12 mouse cellular contexts compared by ENCODE assay signal in genomic region chr1:74024452-74025190, GRCm38 (mm10).
DNase-seq lines count a peak whose midpoint lies in the region; ATAC-seq and TF ChIP-seq lines count a peak whose summit lies in the region.
"Had no signal": no experiment of that assay in that cellular context is flagged by ENCODE, and none has a peak within 500 bp of the region (broad histone marks: within the 10 kb centered on the region; RNA-seq: fewer than 3 reads in every experiment).

No protein-coding gene starts in this region.

- no peak for DNase-seq in heart, postnatal 36 days
- DNase-seq in embryo, embryonic 10.5 days (ENCODE audit: low spot score) = peak; percentile 27
- DNase-seq in intestine, embryonic 14.5 days (ENCODE audit: low spot score) = no peak
- no peak for DNase-seq in liver, postnatal 0 days
- DNase-seq in ovary, postnatal 36 days (ENCODE audit: low spot score) = no peak
- no peak for DNase-seq in layer of hippocampus, adult 18-20 months (ENCODE audit: low spot score in 2 of 2)
- no peak for DNase-seq in thymus, postnatal 14 days
- DNase-seq: spleen, adult 18-20 months had no signal

- peak overlapping the region; percentile 49; the same call in 1 of the 2 replicates for H3K9ac ChIP-seq in heart, embryonic 11.5 days (ENCODE audit: low read depth, low read length)
- no peak overlapping the region for H3K9ac ChIP-seq in intestine, embryonic 14.5 days (ENCODE audit: low read length)
- H3K9ac ChIP-seq in liver, postnatal 0 days (replicated peaks) = no peak overlapping the region

- H3K36me3 ChIP-seq in heart, embryonic 11.5 days (ENCODE audit: control insufficient read depth, insufficient read depth, low read length) = no peaks in the 10 kb centered on the region
- H3K36me3 ChIP-seq in intestine, embryonic 14.5 days (ENCODE audit: control insufficient read depth, insufficient read depth, low read length) = no peaks in the 10 kb centered on the region
- no peaks in the 10 kb centered on the region for H3K36me3 ChIP-seq in liver, postnatal 0 days (replicated peaks; ENCODE audit: insufficient read depth, low read length)

- intact Hi-C loops in heart, postnatal 36 days (cut with DNase I) = no loop called here

- no peaks in the 10 kb centered on the region for H3K27me3 ChIP-seq in heart, embryonic 11.5 days (ENCODE audit: control insufficient read depth, insufficient read depth, low read length)
- no peaks in the 10 kb centered on the region for H3K27me3 ChIP-seq in intestine, embryonic 14.5 days (replicated peaks; ENCODE audit: control insufficient read depth, insufficient read depth, low read length)
- H3K27me3 ChIP-seq in liver, postnatal 0 days (ENCODE audit: insufficient read depth, low read length) = no peaks in the 10 kb centered on the region

- H3K4me3 ChIP-seq in heart, embryonic 11.5 days (ENCODE audit: low read depth, low read length) = no peak overlapping the region
- H3K4me3 ChIP-seq in intestine, embryonic 14.5 days (ENCODE audit: low read depth, low read length) = no peak overlapping the region
- no peak overlapping the region for H3K4me3 ChIP-seq in liver, postnatal 0 days (ENCODE audit: low read depth, low read length)
- H3K4me3 ChIP-seq: erythroblast, embryonic 14.5 days; myocyte had no signal

- TF ChIP-seq EP300 in liver, postnatal 0 days (IDR thresholded peaks at IDR 0.05; ENCODE audit: low read depth) = no peak

- H3K27ac ChIP-seq in heart, embryonic 11.5 days (ENCODE audit: low read depth, low read length) = peak overlapping the region; percentile 62
- H3K27ac ChIP-seq in intestine, embryonic 14.5 days (ENCODE audit: low read depth) = peak overlapping the region; percentile 78
- peak overlapping the region; percentile 44; the same call in 1 of the 2 replicates for H3K27ac ChIP-seq in liver, postnatal 0 days (ENCODE audit: low read depth)

- H3K4me2 ChIP-seq in heart, embryonic 11.5 days = no peak overlapping the region
- 0 out of 2 replicates have a peak overlapping the region, but pooled peaks have one; percentile 8 for H3K4me2 ChIP-seq in intestine, embryonic 14.5 days (ENCODE audit: low read length)
- H3K4me2 ChIP-seq in liver, postnatal 0 days (ENCODE audit: low read depth, low read length) = no peak overlapping the region

- 32% methylated on average over 10 of the region's 10 CpGs for WGBS in heart, embryonic 11.5 days (ENCODE audit: insufficient replicate concordance)
- 44% methylated on average over 10 of the region's 10 CpGs for WGBS in intestine, embryonic 14.5 days
- WGBS in liver, postnatal 0 days (ENCODE audit: insufficient replicate concordance) = 49% methylated on average over 10 of the region's 10 CpGs

- H3K4me1 ChIP-seq in heart, embryonic 11.5 days (ENCODE audit: control insufficient read depth, insufficient read depth, low read length) = peaks cover 95% of the 10 kb centered on the region
- H3K4me1 ChIP-seq in intestine, embryonic 14.5 days (replicated peaks; ENCODE audit: control insufficient read depth, insufficient read depth, low read length) = peaks cover 53% of the 10 kb centered on the region
- H3K4me1 ChIP-seq in liver, postnatal 0 days (ENCODE audit: insufficient read depth) = peaks cover 25% of the 10 kb centered on the region

- no peak for ATAC-seq in heart, embryonic 11.5 days (replicated peaks; ENCODE audit: insufficient number of reproducible peaks, low FRiP score, low TSS enrichment)
- ATAC-seq in intestine, embryonic 14.5 days (replicated peaks; ENCODE audit: low FRiP score, low TSS enrichment, low read depth) = 0 out of 2 replicates have a peak, but pooled peaks have one; percentile 36
- no peak for ATAC-seq in liver, postnatal 0 days
- ATAC-seq: hindbrain, embryonic 16.5 days had no signal

- no peak for TF ChIP-seq CTCF in liver, postnatal 0 days (IDR thresholded peaks at IDR 0.05; ENCODE audit: low read depth)

- no peaks in the 10 kb centered on the region for H3K9me3 ChIP-seq in heart, embryonic 11.5 days (replicated peaks; ENCODE audit: control insufficient read depth, low read length)
- H3K9me3 ChIP-seq in intestine, embryonic 14.5 days (ENCODE audit: control insufficient read depth, low read length) = no peaks in the 10 kb centered on the region
- no peaks in the 10 kb centered on the region for H3K9me3 ChIP-seq in liver, postnatal 0 days (ENCODE audit: low read length)
